Mouse (Mus musculus) spleen, postnatal 14 days (tissue): Measurements from ENCODE around the gene Prom2.

Experiments used
- DNase-seq, 2 experiments: peaks; one replicate each; pipeline ENCODE4 v3.0.0; 2021 to 2022; ENCODE audit warnings: low spot score in 2 of 2

Prom2 gene

GRCm38 (mm10) chr2:127484476-127485170 lies 56.6 kb downstream of the Prom2 start:
- no peak for DNase-seq

GRCm38 (mm10) chr2:127483001-127483400 lies 58.3 kb downstream of the Prom2 start:
- DNase-seq: no peak

- DNase-seq: no peak
These were observed 58.7 kb downstream of the Prom2 start for GRCm38 (mm10) chr2:127482533-127482911.

- DNase-seq: no peak
These were observed 59.3 kb downstream of the Prom2 start for GRCm38 (mm10) chr2:127481841-127482532.

GRCm38 (mm10) chr2:127479763-127480162 lies 61.5 kb downstream of the Prom2 start:
- no peak for DNase-seq

- DNase-seq: no peak
These were observed 62.1 kb downstream of the Prom2 start for GRCm38 (mm10) chr2:127479210-127479609.
